Mouse (Mus musculus) cerebellum, postnatal 14 days (tissue): ENCODE measurements around the gene Slc37a4.
A peak's percentile ranks its signal among the peaks of the same experiment; 100 is the strongest.
"Not testable (repeated sequence)": the region's sequence is repeated elsewhere in the genome, so short reads cannot be mapped to it uniquely, and the experiment has no call there.

Experiments
- DNase-seq, 2 experiments: peaks; one replicate each; pipeline ENCODE4 v3.0.0; 2021; ENCODE audit warnings: mixed read lengths in 2 of 2

The Slc37a4 gene

GRCm38 (mm10) chr9:44396684-44397411 is at the start of gene Slc37a4:
Gene Slc37a4 (plus strand): TSS chr9:44396852.
- DNase-seq = peak; percentile 95 to 98

- no peak for DNase-seq
Observed at GRCm38 (mm10) chr9:44347166-44347565, 49.5 kb upstream of the Slc37a4 start.

GRCm38 (mm10) chr9:44347621-44348020 is 49.0 kb upstream of the Slc37a4 start:
- DNase-seq = no peak

- DNase-seq = no peak
Observed at GRCm38 (mm10) chr9:44348546-44348945, 48.1 kb upstream of the Slc37a4 start.

- no peak for DNase-seq
Observed at GRCm38 (mm10) chr9:44351396-44351795, 45.3 kb upstream of the Slc37a4 start.

GRCm38 (mm10) chr9:44352337-44352736 is 44.3 kb upstream of the Slc37a4 start:
- no peak for DNase-seq

- DNase-seq = no peak
Observed at GRCm38 (mm10) chr9:44353142-44353541, 43.5 kb upstream of the Slc37a4 start.

- peak; percentile 43 to 48 for DNase-seq
Observed at GRCm38 (mm10) chr9:44357207-44357606, 39.4 kb upstream of the Slc37a4 start.

- DNase-seq = peak; percentile 96 to 98
Observed at GRCm38 (mm10) chr9:44361190-44361917, 35.3 kb upstream of the Slc37a4 start, which contains the start of gene Vps11. Gene Vps11 (minus strand): TSS chr9:44361670.

- not testable (repeated sequence) for DNase-seq
Observed at GRCm38 (mm10) chr9:44361931-44362330, 34.7 kb upstream of the Slc37a4 start.

GRCm38 (mm10) chr9:44364480-44364879 is 32.2 kb upstream of the Slc37a4 start:
- DNase-seq = peak in 1 of 2 experiments; percentile 47

GRCm38 (mm10) chr9:44373386-44373785 is 23.3 kb upstream of the Slc37a4 start:
- DNase-seq = no peak

- no peak for DNase-seq
Observed at GRCm38 (mm10) chr9:44376141-44376540, 20.5 kb upstream of the Slc37a4 start.

- not testable (repeated sequence) for DNase-seq
Observed at GRCm38 (mm10) chr9:44377335-44377734, 19.3 kb upstream of the Slc37a4 start.

- DNase-seq = no peak
Observed at GRCm38 (mm10) chr9:44378153-44378730, 18.4 kb upstream of the Slc37a4 start.

- peak; percentile 100 for DNase-seq
Observed at GRCm38 (mm10) chr9:44379054-44379834, 17.4 kb upstream of the Slc37a4 start, which contains the start of gene Hyou1. Gene Hyou1 (plus strand): TSS chr9:44379490.

- peak; percentile 38 to 61 for DNase-seq
Observed at GRCm38 (mm10) chr9:44379862-44380261, 16.8 kb upstream of the Slc37a4 start.

GRCm38 (mm10) chr9:44384596-44384995 is 12.1 kb upstream of the Slc37a4 start:
- no peak for DNase-seq

- no peak for DNase-seq
Observed at GRCm38 (mm10) chr9:44387221-44387620, 9.4 kb upstream of the Slc37a4 start.

- peak; percentile 75 to 84 for DNase-seq
Observed at GRCm38 (mm10) chr9:44389273-44389672, 7.4 kb upstream of the Slc37a4 start.

- DNase-seq = peak; percentile 82 to 91
Observed at GRCm38 (mm10) chr9:44391466-44391865, 5.2 kb upstream of the Slc37a4 start.

- DNase-seq = no peak
Observed at GRCm38 (mm10) chr9:44398087-44398486, 1.4 kb downstream of the Slc37a4 start.

GRCm38 (mm10) chr9:44398551-44398950 is 1.9 kb downstream of the Slc37a4 start:
- no peak for DNase-seq
